Mouse (Mus musculus): ENCODE measurements around the gene Grin2b. TPM values are rescaled to one million over a fixed set of nuclear protein-coding genes. Genes with fewer than 3 reads are reported as not detected.

Gene Grin2b
- 3.3 and 4.0 TPM in 2 replicates for polyA plus RNA-seq (2012; rRNA removed)

GRCm38 (mm10) chr6:136173191-136173896 is at the start of gene Grin2b:
Gene Grin2b (minus strand): TSS chr6:136173511.
- WGBS = 2% methylated on average over 25 of the region's 30 CpGs
- TF ChIP-seq POLR2A (IDR thresholded peaks at IDR 0.05; ENCODE audit: borderline replicate concordance, insufficient read depth, low read length) (no peak), CTCF (IDR thresholded peaks at IDR 0.05; ENCODE audit: borderline replicate concordance, insufficient read depth, low read depth, low read length) (peak; percentile 51; the same call in 1 of the 2 replicates)

GRCm38 (mm10) chr6:136221894-136222293 is 48.6 kb upstream of the Grin2b start:
- 88% methylated on average over 3 of the region's 3 CpGs for WGBS
- no peak for DNase-seq
- TF ChIP-seq POLR2A (IDR thresholded peaks at IDR 0.05; ENCODE audit: borderline replicate concordance, insufficient read depth, low read length) (no peak), CTCF (IDR thresholded peaks at IDR 0.05; ENCODE audit: borderline replicate concordance, insufficient read depth, low read depth, low read length) (no peak)

More at GRCm38 (mm10) chr6:136173191-136173896, at the start of gene Grin2b:
- H3K27me3 ChIP-seq (ENCODE audit: control insufficient read depth, insufficient read depth, low read length) = no peaks in the 10 kb centered on the region
- peak within 1 kb of the TSS; percentile 57 for H3K4me3 ChIP-seq (replicated peaks; ENCODE audit: insufficient read depth, low read depth, low read length)
- peak; percentile 26 to 39 for DNase-seq
- H3K4me1 ChIP-seq (ENCODE audit: control insufficient read depth, insufficient read depth, low read length) = no peaks in the 10 kb centered on the region
- no peak within 1 kb of the TSS for H3K27ac ChIP-seq (ENCODE audit: insufficient read depth, low read length)

GRCm38 (mm10) chr6:136210442-136210841 is 37.1 kb upstream of the Grin2b start:
- Histone ChIP-seq H3K27ac (ENCODE audit: insufficient read depth, low read length) (no peak overlapping the region), H3K4me1 (ENCODE audit: control insufficient read depth, insufficient read depth, low read length) (no peaks in the 10 kb centered on the region), H3K4me3 (replicated peaks; ENCODE audit: insufficient read depth, low read depth, low read length) (no peak overlapping the region), H3K27me3 (ENCODE audit: control insufficient read depth, insufficient read depth, low read length) (no peaks in the 10 kb centered on the region)
- TF ChIP-seq CTCF (IDR thresholded peaks at IDR 0.05; ENCODE audit: borderline replicate concordance, insufficient read depth, low read depth, low read length) = no peak
- no peak for TF ChIP-seq POLR2A (IDR thresholded peaks at IDR 0.05; ENCODE audit: borderline replicate concordance, insufficient read depth, low read length)
- WGBS = 76% methylated on average over 3 of the region's 3 CpGs
- DNase-seq = no peak

More at GRCm38 (mm10) chr6:136221894-136222293, 48.6 kb upstream of the Grin2b start:
- no peak overlapping the region for H3K4me3 ChIP-seq (replicated peaks; ENCODE audit: insufficient read depth, low read depth, low read length)
- no peaks in the 10 kb centered on the region for H3K4me1 ChIP-seq (ENCODE audit: control insufficient read depth, insufficient read depth, low read length)
- H3K27ac ChIP-seq (ENCODE audit: insufficient read depth, low read length) = no peak overlapping the region
- H3K27me3 ChIP-seq (ENCODE audit: control insufficient read depth, insufficient read depth, low read length) = no peaks in the 10 kb centered on the region

GRCm38 (mm10) chr6:136199814-136200213 is 26.5 kb upstream of the Grin2b start:
- DNase-seq = no peak
- Histone ChIP-seq H3K4me1 (ENCODE audit: control insufficient read depth, insufficient read depth, low read length) (no peaks in the 10 kb centered on the region), H3K27me3 (ENCODE audit: control insufficient read depth, insufficient read depth, low read length) (no peaks in the 10 kb centered on the region), H3K27ac (ENCODE audit: insufficient read depth, low read length) (no peak overlapping the region), H3K4me3 (replicated peaks; ENCODE audit: insufficient read depth, low read depth, low read length) (no peak overlapping the region)
- TF ChIP-seq CTCF (IDR thresholded peaks at IDR 0.05; ENCODE audit: borderline replicate concordance, insufficient read depth, low read depth, low read length) (no peak), POLR2A (IDR thresholded peaks at IDR 0.05; ENCODE audit: borderline replicate concordance, insufficient read depth, low read length) (no peak)
- 83% methylated on average over 2 of the region's 2 CpGs for WGBS

- Histone ChIP-seq H3K4me1 (ENCODE audit: control insufficient read depth, insufficient read depth, low read length) (no peaks in the 10 kb centered on the region), H3K27me3 (ENCODE audit: control insufficient read depth, insufficient read depth, low read length) (no peaks in the 10 kb centered on the region), H3K27ac (ENCODE audit: insufficient read depth, low read length) (no peak overlapping the region), H3K4me3 (replicated peaks; ENCODE audit: insufficient read depth, low read depth, low read length) (no peak overlapping the region)
- WGBS = 87% methylated on average over 5 of the region's 5 CpGs
- no peak for TF ChIP-seq CTCF (IDR thresholded peaks at IDR 0.05; ENCODE audit: borderline replicate concordance, insufficient read depth, low read depth, low read length)
- TF ChIP-seq POLR2A (IDR thresholded peaks at IDR 0.05; ENCODE audit: borderline replicate concordance, insufficient read depth, low read length) = no peak
- no peak for DNase-seq
Observed at GRCm38 (mm10) chr6:136194616-136195015, 21.3 kb upstream of the Grin2b start.

GRCm38 (mm10) chr6:136178066-136178465 is 4.8 kb upstream of the Grin2b start:
- 82% methylated on average over 8 of the region's 9 CpGs for WGBS
- H3K27me3 ChIP-seq (ENCODE audit: control insufficient read depth, insufficient read depth, low read length) = no peaks in the 10 kb centered on the region
- DNase-seq = no peak
- H3K27ac ChIP-seq (ENCODE audit: insufficient read depth, low read length) = no peak overlapping the region
- H3K4me3 ChIP-seq (replicated peaks; ENCODE audit: insufficient read depth, low read depth, low read length) = no peak overlapping the region
- TF ChIP-seq CTCF (IDR thresholded peaks at IDR 0.05; ENCODE audit: borderline replicate concordance, insufficient read depth, low read depth, low read length) (no peak), POLR2A (IDR thresholded peaks at IDR 0.05; ENCODE audit: borderline replicate concordance, insufficient read depth, low read length) (no peak)
- H3K4me1 ChIP-seq (ENCODE audit: control insufficient read depth, insufficient read depth, low read length) = no peaks in the 10 kb centered on the region

GRCm38 (mm10) chr6:136172801-136173190 is 515 bp downstream of the Grin2b start:
- WGBS = under 1% methylated on average over 15 of the region's 15 CpGs
- Histone ChIP-seq H3K4me3 (replicated peaks; ENCODE audit: insufficient read depth, low read depth, low read length) (peak overlapping the region; percentile 57), H3K27ac (ENCODE audit: insufficient read depth, low read length) (no peak overlapping the region), H3K27me3 (ENCODE audit: control insufficient read depth, insufficient read depth, low read length) (no peaks in the 10 kb centered on the region), H3K4me1 (ENCODE audit: control insufficient read depth, insufficient read depth, low read length) (no peaks in the 10 kb centered on the region)
- peak; percentile 6 to 30 for DNase-seq
- TF ChIP-seq POLR2A (IDR thresholded peaks at IDR 0.05; ENCODE audit: borderline replicate concordance, insufficient read depth, low read length) (no peak), CTCF (IDR thresholded peaks at IDR 0.05; ENCODE audit: borderline replicate concordance, insufficient read depth, low read depth, low read length) (no peak)

- TF ChIP-seq CTCF (IDR thresholded peaks at IDR 0.05; ENCODE audit: borderline replicate concordance, insufficient read depth, low read depth, low read length) = no peak
- no peak for TF ChIP-seq POLR2A (IDR thresholded peaks at IDR 0.05; ENCODE audit: borderline replicate concordance, insufficient read depth, low read length)
- Histone ChIP-seq H3K4me1 (ENCODE audit: control insufficient read depth, insufficient read depth, low read length) (no peaks in the 10 kb centered on the region), H3K27me3 (ENCODE audit: control insufficient read depth, insufficient read depth, low read length) (no peaks in the 10 kb centered on the region), H3K27ac (ENCODE audit: insufficient read depth, low read length) (no peak overlapping the region), H3K4me3 (replicated peaks; ENCODE audit: insufficient read depth, low read depth, low read length) (peak overlapping the region; percentile 57)
- peak; percentile 26 to 43 for DNase-seq
- 0% methylated on average over 43 of the region's 43 CpGs for WGBS
Observed at GRCm38 (mm10) chr6:136172172-136172651, 1.1 kb downstream of the Grin2b start.

All from cerebellum, adult 2 months (tissue).